Mouse (Mus musculus): ENCODE results near the gene Clcn2.

Clcn2 gene

GRCm38 (mm10) chr16:20722736-20723135, 5.2 kb upstream of the Clcn2 start:
- DNase-seq (ENCODE audit: low spot score) = no peak

- DNase-seq (ENCODE audit: low spot score) = no peak
Measured at GRCm38 (mm10) chr16:20721808-20722207, 4.3 kb upstream of the Clcn2 start.

GRCm38 (mm10) chr16:20717978-20718670, 578 bp upstream of the Clcn2 start:
- DNase-seq (ENCODE audit: low spot score) = no peak

GRCm38 (mm10) chr16:20716841-20717180, 735 bp downstream of the Clcn2 start:
- DNase-seq (ENCODE audit: low spot score) = no peak

DNA sequence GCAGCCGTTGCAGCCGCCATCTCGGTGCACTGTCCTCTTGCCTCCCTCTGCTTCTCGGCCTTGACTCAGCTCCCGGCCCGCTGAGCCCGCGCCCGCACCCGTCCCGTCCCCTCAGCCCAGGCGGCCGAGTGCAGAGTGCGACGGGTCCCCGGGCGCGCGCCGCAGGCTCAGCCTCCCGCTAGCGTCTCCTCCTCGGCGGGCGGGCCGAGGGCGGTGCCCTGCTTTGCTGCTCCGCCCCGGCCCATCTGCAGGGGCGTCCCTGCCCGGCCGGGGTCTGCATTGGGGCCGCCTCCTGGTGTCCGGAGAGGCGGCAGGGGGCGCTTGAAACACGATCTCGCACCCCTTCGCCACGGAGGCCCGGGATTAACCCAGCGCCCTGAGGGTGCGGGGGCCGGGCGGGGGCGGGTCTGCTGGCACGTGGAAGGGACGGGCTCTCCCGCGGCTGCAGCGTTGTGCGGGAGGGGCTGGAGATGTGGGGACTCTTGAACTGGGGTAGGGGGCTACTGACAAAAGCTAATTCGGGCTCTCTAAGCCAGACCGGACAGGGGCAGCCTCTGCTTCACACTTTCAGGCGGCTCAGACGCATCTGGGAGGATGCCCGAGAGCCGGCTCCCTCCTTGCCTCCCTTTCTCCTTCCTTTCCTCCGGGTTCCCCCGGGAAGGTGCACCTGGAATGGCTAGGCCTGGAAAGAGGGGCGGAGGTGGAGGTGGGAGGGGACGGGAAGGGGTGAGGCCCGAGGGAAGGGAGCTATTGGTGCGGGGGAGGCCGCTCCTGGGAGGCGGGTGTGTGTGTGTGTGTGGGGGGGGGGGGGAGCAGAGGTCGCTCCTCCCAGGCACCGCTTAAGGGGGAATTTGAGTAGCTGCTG, 1.3 kb downstream of the Clcn2 start:
- peak; percentile 95 for DNase-seq (ENCODE audit: low spot score)

- DNase-seq (ENCODE audit: low spot score) = no peak
Measured at GRCm38 (mm10) chr16:20715566-20715965, 2.0 kb downstream of the Clcn2 start.

DNA sequence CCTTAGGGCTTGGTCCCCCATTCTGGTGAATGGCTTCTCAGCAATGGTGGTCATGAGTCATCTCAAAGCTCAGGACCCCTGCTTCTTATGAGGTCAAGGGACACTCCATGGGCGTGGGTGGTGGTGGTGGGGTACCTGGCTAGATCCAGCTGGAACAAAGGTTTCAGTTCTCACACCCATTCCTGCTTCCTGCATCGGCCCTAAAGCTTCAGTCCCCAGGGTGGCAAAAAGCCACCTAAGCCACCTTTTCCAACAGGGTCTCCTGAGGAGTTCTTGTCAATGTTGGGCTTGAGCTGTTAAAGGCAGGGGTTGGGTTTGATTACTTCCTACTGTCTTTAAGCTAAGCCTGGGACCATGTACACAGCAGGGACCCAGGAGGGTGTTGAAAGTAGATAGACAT, 2.4 kb downstream of the Clcn2 start:
- DNase-seq (ENCODE audit: low spot score) = no peak

DNA sequence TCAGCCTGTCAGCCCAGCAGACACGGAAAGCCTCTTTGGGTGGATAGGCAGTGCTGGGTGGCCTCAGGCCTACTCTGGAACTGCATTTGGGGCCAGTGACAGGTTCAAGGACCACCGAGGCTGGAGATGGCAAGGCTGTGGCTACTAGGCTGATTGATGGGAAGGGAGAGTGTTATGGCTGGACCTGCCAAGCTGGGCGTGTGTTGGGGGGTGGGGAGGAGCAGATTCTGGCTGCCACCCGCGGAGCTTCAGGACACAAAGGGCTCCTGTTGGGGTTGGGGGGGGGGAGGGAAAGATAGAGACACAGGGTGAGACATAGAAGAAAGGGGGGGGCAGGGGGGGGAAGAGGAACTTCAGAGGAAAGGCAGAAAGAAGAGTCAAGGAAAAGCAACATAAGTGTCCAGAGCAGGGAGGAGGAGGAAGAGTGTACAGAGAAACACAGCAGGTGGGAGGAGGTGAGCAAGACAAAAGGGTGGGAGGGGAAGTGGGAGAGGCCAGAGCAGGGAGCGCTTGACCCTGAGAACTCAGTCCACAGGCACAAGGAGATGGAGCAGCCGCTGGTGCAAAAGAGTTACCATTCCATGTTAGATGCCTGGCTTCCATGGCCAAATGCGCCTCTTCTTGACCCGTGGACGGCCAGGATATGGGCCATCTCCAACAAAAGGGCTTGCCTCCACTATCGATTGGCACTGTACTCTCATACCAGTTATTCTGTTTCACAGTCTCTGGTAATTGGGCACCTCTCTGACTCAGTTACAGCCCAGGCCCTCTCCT, 3.1 kb downstream of the Clcn2 start:
- DNase-seq (ENCODE audit: low spot score) = no peak

GRCm38 (mm10) chr16:20712889-20713288, 4.7 kb downstream of the Clcn2 start:
- DNase-seq (ENCODE audit: low spot score) = no peak

GRCm38 (mm10) chr16:20712190-20712589, 5.4 kb downstream of the Clcn2 start:
- DNase-seq (ENCODE audit: low spot score) = no peak

- DNase-seq (ENCODE audit: low spot score) = no peak
Measured at GRCm38 (mm10) chr16:20710810-20711209, 6.7 kb downstream of the Clcn2 start.

GRCm38 (mm10) chr16:20710370-20710769, 7.2 kb downstream of the Clcn2 start:
- no peak for DNase-seq (ENCODE audit: low spot score)

DNA sequence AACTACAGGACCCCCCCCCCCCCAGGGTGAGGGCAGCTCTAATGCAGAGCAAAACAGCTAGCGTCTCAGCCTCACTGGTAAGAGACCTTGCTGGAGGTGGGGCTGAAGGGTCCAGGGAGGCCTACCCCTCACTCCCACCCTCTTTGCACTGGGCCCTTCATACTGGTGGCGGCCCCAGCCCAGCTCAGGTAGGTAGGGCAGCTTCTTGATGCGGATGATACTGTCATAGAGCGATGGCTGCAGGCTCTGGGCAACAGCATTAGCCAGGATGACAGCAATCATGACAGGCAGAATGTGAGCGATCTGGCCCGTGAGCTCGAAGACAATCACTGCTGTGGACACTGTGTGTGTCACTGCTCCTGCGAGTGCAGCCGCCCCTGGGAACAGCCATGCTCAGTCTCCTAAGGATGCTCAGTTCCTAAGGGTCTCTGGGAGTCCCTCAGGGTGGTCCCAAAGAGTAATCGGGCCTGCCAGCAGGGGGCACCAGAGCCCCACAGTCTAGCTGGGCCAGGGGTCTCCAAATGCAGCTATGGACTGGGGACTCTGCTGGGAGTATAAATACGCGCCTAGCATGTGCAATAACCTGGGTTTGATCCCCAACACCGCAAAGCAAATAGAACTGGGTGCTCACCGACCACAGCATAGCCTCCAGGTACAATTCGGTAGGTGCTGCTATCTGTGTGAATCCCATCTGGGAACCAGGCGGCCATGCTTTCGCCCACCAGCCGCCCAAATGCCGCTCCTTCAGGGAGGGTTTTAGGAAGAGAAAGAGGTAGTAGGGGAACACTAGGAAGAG, 8.4 kb downstream of the Clcn2 start:
- DNase-seq (ENCODE audit: low spot score) = no peak

GRCm38 (mm10) chr16:20708220-20708938, 9.2 kb downstream of the Clcn2 start:
- DNase-seq (ENCODE audit: low spot score) = no peak

- DNase-seq (ENCODE audit: low spot score) = no peak
Measured at GRCm38 (mm10) chr16:20706407-20707055, 11.0 kb downstream of the Clcn2 start.

- no peak for DNase-seq (ENCODE audit: low spot score)
Measured at GRCm38 (mm10) chr16:20705786-20706185, 11.8 kb downstream of the Clcn2 start.

DNA sequence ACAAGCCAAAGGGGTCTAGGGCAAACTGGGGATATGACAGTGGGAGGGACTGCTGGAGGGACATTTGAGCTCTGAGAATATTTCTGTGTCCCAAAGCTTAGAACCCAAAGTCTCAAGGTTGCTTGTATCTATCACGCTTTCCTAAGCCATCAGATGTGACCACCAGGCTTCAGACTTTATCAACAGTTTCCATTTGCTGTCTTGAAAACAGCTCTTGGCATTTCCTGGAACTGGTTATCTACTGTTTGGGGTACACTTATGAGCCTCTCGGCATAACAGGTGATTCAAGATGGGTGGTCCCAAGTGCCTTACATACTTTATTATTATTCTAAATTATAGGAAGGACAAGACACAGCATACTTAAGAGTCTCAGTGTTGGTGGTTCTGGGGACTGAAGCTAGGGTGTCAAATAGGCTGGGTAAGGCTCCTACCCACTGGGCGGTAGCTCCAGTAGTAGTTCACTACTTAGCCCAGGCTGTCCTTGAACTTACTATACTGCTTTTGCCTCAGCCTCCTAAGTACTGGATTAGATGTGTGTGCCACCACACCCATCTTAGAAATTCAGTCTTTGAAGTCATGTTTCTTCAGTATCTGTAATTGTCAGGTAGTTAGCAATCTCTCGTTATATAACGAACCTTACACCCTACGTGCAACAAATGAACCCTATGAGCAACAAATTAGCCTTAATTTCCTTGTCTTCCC, 13.7 kb downstream of the Clcn2 start:
- DNase-seq (ENCODE audit: low spot score) = no peak

- no peak for DNase-seq (ENCODE audit: low spot score)
Measured at GRCm38 (mm10) chr16:20703071-20703470, 14.5 kb downstream of the Clcn2 start.

GRCm38 (mm10) chr16:20702522-20702893, 15.0 kb downstream of the Clcn2 start:
- DNase-seq (ENCODE audit: low spot score) = peak; percentile 65
